Mouse (Mus musculus): ENCODE data around the gene Kcnip1.

DNA sequence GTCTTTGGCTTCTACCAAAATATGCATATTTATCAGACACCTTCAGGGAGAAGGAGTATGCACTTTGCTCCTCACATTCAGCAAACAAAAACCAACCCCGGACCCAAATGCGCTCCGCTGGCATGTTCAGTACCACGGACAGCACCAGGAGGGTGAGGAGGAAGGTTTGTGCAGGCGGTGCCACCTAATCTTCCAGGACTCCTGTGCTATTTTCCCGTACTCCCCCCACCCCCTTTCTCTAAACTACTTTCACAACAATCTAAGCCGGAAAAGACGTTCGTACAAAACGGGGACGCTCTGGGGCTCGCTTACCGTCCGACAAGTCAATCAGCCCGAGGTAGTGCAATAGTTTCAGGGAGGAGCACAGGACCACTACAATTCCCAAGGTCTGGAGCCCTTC, 312.8 kb downstream of the Kcnip1 start:
- TF ChIP-seq POLR2A (IDR thresholded peaks at IDR 0.05; ENCODE audit: insufficient read depth, low read depth, low read length) (no peak), CTCF (IDR thresholded peaks at IDR 0.05; ENCODE audit: insufficient read depth, low read depth, low read length) (no peak)
